In genomic region chr11:97040301-97041021, GRCm38 (mm10) we compare ENCODE assay signal across 8 mouse cellular contexts. TPM values are rescaled to one million over a fixed set of nuclear protein-coding genes. Genes with fewer than 3 reads are reported as not detected.
DNase-seq lines count a peak whose midpoint lies in the region; ATAC-seq and TF ChIP-seq lines count a peak whose summit lies in the region.

No protein-coding gene starts in this region.

- H3K36me3 ChIP-seq in kidney, embryonic 14.5 days (ENCODE audit: control insufficient read depth, insufficient read depth, low read length), result peaks cover 10% of the 10 kb centered on the region; the same call in 1 of the 2 replicates
- H3K36me3 ChIP-seq in embryonic facial prominence, embryonic 11.5 days (replicated peaks; ENCODE audit: control insufficient read depth, insufficient read depth, low read depth, low read length), result no peaks in the 10 kb centered on the region; the same call in 1 of the 2 replicates
- 0 out of 2 replicates have a peak, but pooled peaks cover 9% of the 10 kb centered on the region for H3K36me3 ChIP-seq in intestine, embryonic 14.5 days (ENCODE audit: control insufficient read depth, insufficient read depth, low read length)
- 0 out of 2 replicates have a peak, but pooled peaks cover 3% of the 10 kb centered on the region for H3K36me3 ChIP-seq in midbrain, postnatal 0 days (ENCODE audit: insufficient read depth, low read length)

- intact Hi-C loops in heart, postnatal 36 days (cut with DNase I), result no loop called here

- peak overlapping the region; percentile 40 for H3K9ac ChIP-seq in kidney, embryonic 14.5 days (ENCODE audit: low read depth, low read length)
- no peak overlapping the region for H3K9ac ChIP-seq in embryonic facial prominence, embryonic 11.5 days (replicated peaks; ENCODE audit: low read length)
- 0 out of 2 replicates have a peak overlapping the region, but pooled peaks have one; percentile 30 for H3K9ac ChIP-seq in intestine, embryonic 14.5 days (ENCODE audit: low read length)
- H3K9ac ChIP-seq in midbrain, postnatal 0 days (replicated peaks; ENCODE audit: low read length, poor library complexity, severe bottlenecking), result 0 out of 2 replicates have a peak overlapping the region, but pooled peaks have one; percentile 34

- WGBS in kidney, embryonic 14.5 days, result 50% methylated on average over 12 of the region's 12 CpGs
- 53% methylated on average over 12 of the region's 12 CpGs for WGBS in embryonic facial prominence, embryonic 11.5 days
- 49% methylated on average over 12 of the region's 12 CpGs for WGBS in intestine, embryonic 14.5 days
- WGBS in midbrain, postnatal 0 days, result 47% methylated on average over 12 of the region's 12 CpGs

- no peaks in the 10 kb centered on the region for H3K9me3 ChIP-seq in kidney, embryonic 14.5 days (ENCODE audit: control insufficient read depth, low read length)
- no peaks in the 10 kb centered on the region for H3K9me3 ChIP-seq in embryonic facial prominence, embryonic 11.5 days (replicated peaks; ENCODE audit: control insufficient read depth, low read length)
- no peaks in the 10 kb centered on the region for H3K9me3 ChIP-seq in intestine, embryonic 14.5 days (ENCODE audit: control insufficient read depth, low read length)
- H3K9me3 ChIP-seq in midbrain, postnatal 0 days (ENCODE audit: low read length), result no peaks in the 10 kb centered on the region

- no peak overlapping the region for H3K27ac ChIP-seq in kidney, embryonic 14.5 days (ENCODE audit: low read depth, low read length)
- H3K27ac ChIP-seq in embryonic facial prominence, embryonic 11.5 days (replicated peaks; ENCODE audit: low read depth, low read length), result no peak overlapping the region
- H3K27ac ChIP-seq in intestine, embryonic 14.5 days (ENCODE audit: low read depth), result no peak overlapping the region
- no peak overlapping the region for H3K27ac ChIP-seq in midbrain, postnatal 0 days (ENCODE audit: low read depth, low read length)

- peaks cover 8% of the 10 kb centered on the region for H3K4me1 ChIP-seq in kidney, embryonic 14.5 days (ENCODE audit: control insufficient read depth, insufficient read depth, low read length)
- 0 out of 2 replicates have a peak, but pooled peaks cover 2% of the 10 kb centered on the region for H3K4me1 ChIP-seq in embryonic facial prominence, embryonic 11.5 days (ENCODE audit: control insufficient read depth, insufficient read depth, low read length)
- peaks cover 14% of the 10 kb centered on the region for H3K4me1 ChIP-seq in intestine, embryonic 14.5 days (replicated peaks; ENCODE audit: control insufficient read depth, insufficient read depth, low read length)
- H3K4me1 ChIP-seq in midbrain, postnatal 0 days (ENCODE audit: insufficient read depth, low read length), result no peaks in the 10 kb centered on the region

- ATAC-seq in kidney, embryonic 14.5 days (ENCODE audit: low FRiP score, low TSS enrichment), result no peak
- no peak for ATAC-seq in embryonic facial prominence, embryonic 11.5 days (replicated peaks; ENCODE audit: insufficient number of reproducible peaks, low FRiP score, low TSS enrichment, low read depth)
- ATAC-seq in intestine, embryonic 14.5 days (replicated peaks; ENCODE audit: low FRiP score, low TSS enrichment, low read depth), result no peak
- no peak for ATAC-seq in midbrain, postnatal 0 days (ENCODE audit: low FRiP score)
- no peak for ATAC-seq in inflammation-experienced regulatory T-cells, adult 6 months

- no peak for TF ChIP-seq CTCF in midbrain, postnatal 0 days (IDR thresholded peaks at IDR 0.05)

- DNase-seq in kidney, adult 18-20 months, result no peak
- no peak for DNase-seq in embryonic facial prominence, embryonic 11.5 days (ENCODE audit: low spot score)
- no peak for DNase-seq in intestine, embryonic 14.5 days (ENCODE audit: low spot score)
- DNase-seq in midbrain, postnatal 0 days (ENCODE audit: low spot score), result no peak
- no peak for DNase-seq in c-Kit-positive CD71-positive TER-119-positive erythroid progenitor cells, embryonic 14.5 days (ENCODE audit: low spot score)
- no peak for DNase-seq in heart, postnatal 36 days

- no peaks in the 10 kb centered on the region for H3K27me3 ChIP-seq in kidney, embryonic 14.5 days (ENCODE audit: control insufficient read depth, insufficient read depth, low read length)
- no peaks in the 10 kb centered on the region for H3K27me3 ChIP-seq in embryonic facial prominence, embryonic 11.5 days (ENCODE audit: control insufficient read depth, insufficient read depth, low read length)
- H3K27me3 ChIP-seq in intestine, embryonic 14.5 days (replicated peaks; ENCODE audit: control insufficient read depth, insufficient read depth, low read length), result no peaks in the 10 kb centered on the region
- no peaks in the 10 kb centered on the region for H3K27me3 ChIP-seq in midbrain, postnatal 0 days (ENCODE audit: insufficient read depth, low read length)

- peak overlapping the region; percentile 86 for H3K4me2 ChIP-seq in kidney, embryonic 14.5 days (replicated peaks; ENCODE audit: low read depth, low read length)
- peak overlapping the region; percentile 66; the same call in 1 of the 2 replicates for H3K4me2 ChIP-seq in embryonic facial prominence, embryonic 11.5 days (ENCODE audit: low read depth, low read length)
- H3K4me2 ChIP-seq in intestine, embryonic 14.5 days (ENCODE audit: low read length), result peak overlapping the region; percentile 91
- H3K4me2 ChIP-seq in midbrain, postnatal 0 days (ENCODE audit: low read depth, low read length, poor library complexity, severe bottlenecking), result peak overlapping the region; percentile 68

- peak overlapping the region; percentile 86 for H3K4me3 ChIP-seq in kidney, embryonic 14.5 days (ENCODE audit: low read length)
- H3K4me3 ChIP-seq in embryonic facial prominence, embryonic 11.5 days (ENCODE audit: low read depth, low read length), result 0 out of 2 replicates have a peak overlapping the region, but pooled peaks have one; percentile 35
- H3K4me3 ChIP-seq in intestine, embryonic 14.5 days (ENCODE audit: low read depth, low read length), result peak overlapping the region; percentile 89
- peak overlapping the region; percentile 72 for H3K4me3 ChIP-seq in midbrain, postnatal 0 days (ENCODE audit: low read depth, low read length)

RNA-seq across cellular contexts. Expression of gene Lrrc46, which starts 0.7 kb away (rescaled TPM):
- polyA plus RNA-seq in kidney, embryonic 14.5 days (2014; fragmentation: Nextera tagmentation; extraction: Ambion mirVana), result 1.6 and 1.7 TPM in 2 replicates
- polyA plus RNA-seq in embryonic facial prominence, embryonic 11.5 days (2014; fragmentation: Nextera tagmentation; extraction: Ambion mirVana), result 1.1 and 1.3 TPM in 2 replicates
- 0.44 and 0.49 TPM in 2 replicates for polyA plus RNA-seq in intestine, embryonic 14.5 days (2014; fragmentation: Nextera tagmentation; extraction: Ambion mirVana)
- total RNA-seq in midbrain, postnatal 0 days (2014; rRNA removed), result 1.4 and 2.7 TPM in 2 replicates
- 2.4 and 3.3 TPM in 2 replicates for polyA plus RNA-seq in midbrain, postnatal 0 days (2015; fragmentation: Nextera tagmentation; extraction: Ambion mirVana)
- polyA plus RNA-seq in inflammation-experienced regulatory T-cells, adult 6 months (2017; shearing (Covaris generic)), result not detected
- total RNA-seq in heart, postnatal 36 days (2021), result not detected

RNA-seq across cellular contexts. Expression of gene Mrpl10, which starts 0.9 kb away (rescaled TPM):
- polyA plus RNA-seq in kidney, embryonic 14.5 days (2014; fragmentation: Nextera tagmentation; extraction: Ambion mirVana), result 89.4 and 99.6 TPM in 2 replicates
- 85.7 and 91.2 TPM in 2 replicates for polyA plus RNA-seq in embryonic facial prominence, embryonic 11.5 days (2014; fragmentation: Nextera tagmentation; extraction: Ambion mirVana)
- polyA plus RNA-seq in intestine, embryonic 14.5 days (2014; fragmentation: Nextera tagmentation; extraction: Ambion mirVana), result 96.4 and 98.5 TPM in 2 replicates
- 42.1 and 67.7 TPM in 2 replicates for total RNA-seq in midbrain, postnatal 0 days (2014; rRNA removed)
- 56.6 and 63.7 TPM in 2 replicates for polyA plus RNA-seq in midbrain, postnatal 0 days (2015; fragmentation: Nextera tagmentation; extraction: Ambion mirVana)
- 10 to 100 TPM; 61.1 to 66.7 (median 63.2) TPM for polyA plus RNA-seq in inflammation-experienced regulatory T-cells, adult 6 months (2017; shearing (Covaris generic))
- total RNA-seq in heart, postnatal 36 days (2021), result 10 to 100 TPM; 85.0 to 89.8 TPM

RNA-seq across cellular contexts. Expression of gene Osbpl7, which starts 10.0 kb away (rescaled TPM):
- 5.1 and 5.8 TPM in 2 replicates for polyA plus RNA-seq in kidney, embryonic 14.5 days (2014; fragmentation: Nextera tagmentation; extraction: Ambion mirVana)
- 4.3 and 5.8 TPM in 2 replicates for polyA plus RNA-seq in embryonic facial prominence, embryonic 11.5 days (2014; fragmentation: Nextera tagmentation; extraction: Ambion mirVana)
- 7.3 and 7.8 TPM in 2 replicates for polyA plus RNA-seq in intestine, embryonic 14.5 days (2014; fragmentation: Nextera tagmentation; extraction: Ambion mirVana)
- total RNA-seq in midbrain, postnatal 0 days (2014; rRNA removed), result 12.6 and 14.6 TPM in 2 replicates
- 10.7 and 13.9 TPM in 2 replicates for polyA plus RNA-seq in midbrain, postnatal 0 days (2015; fragmentation: Nextera tagmentation; extraction: Ambion mirVana)
- polyA plus RNA-seq in inflammation-experienced regulatory T-cells, adult 6 months (2017; shearing (Covaris generic)), result 10 to 100 TPM; 22.8 to 30.5 (median 25.3) TPM
- total RNA-seq in heart, postnatal 36 days (2021), result 1 to 10 TPM; 3.8 to 4.9 TPM

RNA-seq across cellular contexts. Expression of gene Scrn2, which starts 10.7 kb away (rescaled TPM):
- polyA plus RNA-seq in kidney, embryonic 14.5 days (2014; fragmentation: Nextera tagmentation; extraction: Ambion mirVana), result 24.4 and 29.9 TPM in 2 replicates
- polyA plus RNA-seq in embryonic facial prominence, embryonic 11.5 days (2014; fragmentation: Nextera tagmentation; extraction: Ambion mirVana), result 20.4 and 26.0 TPM in 2 replicates
- polyA plus RNA-seq in intestine, embryonic 14.5 days (2014; fragmentation: Nextera tagmentation; extraction: Ambion mirVana), result 18.6 and 19.0 TPM in 2 replicates
- 19.6 and 22.3 TPM in 2 replicates for total RNA-seq in midbrain, postnatal 0 days (2014; rRNA removed)
- polyA plus RNA-seq in midbrain, postnatal 0 days (2015; fragmentation: Nextera tagmentation; extraction: Ambion mirVana), result 11.1 and 11.9 TPM in 2 replicates
- 1 to 10 TPM; 6.2 to 8.8 (median 6.5) TPM for polyA plus RNA-seq in inflammation-experienced regulatory T-cells, adult 6 months (2017; shearing (Covaris generic))
- 10 to 100 TPM; 13.7 to 14.1 TPM for total RNA-seq in heart, postnatal 36 days (2021)

RNA-seq across cellular contexts. Expression of gene Sp6, which starts 27.3 kb away (rescaled TPM):
- polyA plus RNA-seq in kidney, embryonic 14.5 days (2014; fragmentation: Nextera tagmentation; extraction: Ambion mirVana), result 0.57 and 0.60 TPM in 2 replicates
- polyA plus RNA-seq in embryonic facial prominence, embryonic 11.5 days (2014; fragmentation: Nextera tagmentation; extraction: Ambion mirVana), result 0.29 and 0.45 TPM in 2 replicates
- polyA plus RNA-seq in intestine, embryonic 14.5 days (2014; fragmentation: Nextera tagmentation; extraction: Ambion mirVana), result not detected in 2 replicates
- 0.33 and 1.1 TPM in 2 replicates for total RNA-seq in midbrain, postnatal 0 days (2014; rRNA removed)
- polyA plus RNA-seq in midbrain, postnatal 0 days (2015; fragmentation: Nextera tagmentation; extraction: Ambion mirVana), result 0.43 and 0.51 TPM in 2 replicates
- polyA plus RNA-seq in inflammation-experienced regulatory T-cells, adult 6 months (2017; shearing (Covaris generic)), result 1 to 10 TPM in 1 of 3 experiments, under 1 TPM in 1, not detected in 1; 0.19 to 2.7 TPM
- total RNA-seq in heart, postnatal 36 days (2021), result under 1 TPM in 1 of 2 experiments, not detected in 1; 0.14 TPM

Comparison
In these comparisons a context has a peak if more than half of its experiments do, and no peak if none do; other contexts are left out.
1. H3K4me3 ChIP-seq: peak in every context shown above with its lines; median percentile 89 in intestine, embryonic 14.5 days; 86 in kidney, embryonic 14.5 days; 72 in midbrain, postnatal 0 days; 35 in embryonic facial prominence, embryonic 11.5 days.